Mouse (Mus musculus): ENCODE measurements around the gene Hsd17b10. TPM values are rescaled to one million over a fixed set of nuclear protein-coding genes. Genes with fewer than 3 reads are reported as not detected.

Gene Hsd17b10
- polyA plus RNA-seq, 1 experiment from 2014 or later: 168 TPM

- WGBS: 24% methylated on average over 14 of the region's 14 CpGs
- peak overlapping the region; percentile 47 for H3K4me3 ChIP-seq (ENCODE audit: low read depth, low read length)
- H3K4me1 ChIP-seq (replicated peaks; ENCODE audit: control insufficient read depth, insufficient read depth, low read length): no peaks in the 10 kb centered on the region
- no peaks in the 10 kb centered on the region for H3K9me3 ChIP-seq (ENCODE audit: control insufficient read depth, low read length)
- no peaks in the 10 kb centered on the region for H3K36me3 ChIP-seq (ENCODE audit: control insufficient read depth, insufficient read depth, low read length)
- ATAC-seq (replicated peaks; ENCODE audit: low FRiP score) (no peak), DNase-seq (ENCODE audit: low spot score) (no peak)
- H3K9ac ChIP-seq (ENCODE audit: low read length): peak overlapping the region; percentile 68
- peak overlapping the region; percentile 18; the same call in 1 of the 2 replicates for H3K27ac ChIP-seq (ENCODE audit: low read depth, low read length)
- peaks cover 10% of the 10 kb centered on the region for H3K27me3 ChIP-seq (ENCODE audit: control insufficient read depth, insufficient read depth, low read length)
- peak overlapping the region; percentile 45 for H3K4me2 ChIP-seq (ENCODE audit: low read depth, low read length, severe bottlenecking)
Observed at GRCm38 (mm10) chrX:152017186-152017585, 15.5 kb downstream of the Hsd17b10 start.

- DNase-seq (ENCODE audit: low spot score) (no peak), ATAC-seq (replicated peaks; ENCODE audit: low FRiP score) (no peak)
- H3K9me3 ChIP-seq (ENCODE audit: control insufficient read depth, low read length): no peaks in the 10 kb centered on the region
- WGBS: 83% methylated on average over 2 of the region's 2 CpGs
- H3K27ac ChIP-seq (ENCODE audit: low read depth, low read length): no peak overlapping the region
- no peaks in the 10 kb centered on the region; the same call in 1 of the 2 replicates for H3K36me3 ChIP-seq (ENCODE audit: control insufficient read depth, insufficient read depth, low read length)
- no peak overlapping the region for H3K9ac ChIP-seq (ENCODE audit: low read length)
- no peak overlapping the region for H3K4me2 ChIP-seq (ENCODE audit: low read depth, low read length, severe bottlenecking)
- H3K27me3 ChIP-seq (ENCODE audit: control insufficient read depth, insufficient read depth, low read length): peaks cover 10% of the 10 kb centered on the region
- no peak overlapping the region for H3K4me3 ChIP-seq (ENCODE audit: low read depth, low read length)
- no peaks in the 10 kb centered on the region for H3K4me1 ChIP-seq (replicated peaks; ENCODE audit: control insufficient read depth, insufficient read depth, low read length)
Observed at GRCm38 (mm10) chrX:152019294-152019693, 17.6 kb downstream of the Hsd17b10 start.

GRCm38 (mm10) chrX:152039865-152040264 lies 38.2 kb downstream of the Hsd17b10 start:
- ATAC-seq (replicated peaks; ENCODE audit: low FRiP score) (no peak), DNase-seq (ENCODE audit: low spot score) (no peak)
- H3K4me1 ChIP-seq (replicated peaks; ENCODE audit: control insufficient read depth, insufficient read depth, low read length): no peaks in the 10 kb centered on the region
- H3K27me3 ChIP-seq (ENCODE audit: control insufficient read depth, insufficient read depth, low read length): peaks cover 8% of the 10 kb centered on the region
- peaks cover 2% of the 10 kb centered on the region; the same call in 1 of the 2 replicates for H3K36me3 ChIP-seq (ENCODE audit: control insufficient read depth, insufficient read depth, low read length)
- no peak overlapping the region for H3K9ac ChIP-seq (ENCODE audit: low read length)
- H3K27ac ChIP-seq (ENCODE audit: low read depth, low read length): no peak overlapping the region
- no peak overlapping the region for H3K4me3 ChIP-seq (ENCODE audit: low read depth, low read length)
- no peak overlapping the region for H3K4me2 ChIP-seq (ENCODE audit: low read depth, low read length, severe bottlenecking)
- no peaks in the 10 kb centered on the region for H3K9me3 ChIP-seq (ENCODE audit: control insufficient read depth, low read length)

- no peak overlapping the region for H3K9ac ChIP-seq (ENCODE audit: low read length)
- no peak for ATAC-seq (replicated peaks; ENCODE audit: low FRiP score)
- no peaks in the 10 kb centered on the region for H3K9me3 ChIP-seq (ENCODE audit: control insufficient read depth, low read length)
- no peak overlapping the region for H3K27ac ChIP-seq (ENCODE audit: low read depth, low read length)
- H3K27me3 ChIP-seq (ENCODE audit: control insufficient read depth, insufficient read depth, low read length): peaks cover 17% of the 10 kb centered on the region
- no peaks in the 10 kb centered on the region for H3K4me1 ChIP-seq (replicated peaks; ENCODE audit: control insufficient read depth, insufficient read depth, low read length)
- no peak for DNase-seq (ENCODE audit: low spot score)
- H3K4me2 ChIP-seq (ENCODE audit: low read depth, low read length, severe bottlenecking): no peak overlapping the region
- H3K4me3 ChIP-seq (ENCODE audit: low read depth, low read length): no peak overlapping the region
- H3K36me3 ChIP-seq (ENCODE audit: control insufficient read depth, insufficient read depth, low read length): no peaks in the 10 kb centered on the region
Observed at GRCm38 (mm10) chrX:152047230-152047629, 45.6 kb downstream of the Hsd17b10 start.

- Histone ChIP-seq H3K4me2 (ENCODE audit: low read depth, low read length, severe bottlenecking) (no peak overlapping the region), H3K4me3 (ENCODE audit: low read depth, low read length) (no peak overlapping the region), H3K4me1 (replicated peaks; ENCODE audit: control insufficient read depth, insufficient read depth, low read length) (no peaks in the 10 kb centered on the region), H3K9me3 (ENCODE audit: control insufficient read depth, low read length) (no peaks in the 10 kb centered on the region), H3K36me3 (ENCODE audit: control insufficient read depth, insufficient read depth, low read length) (no peaks in the 10 kb centered on the region), H3K27ac (ENCODE audit: low read depth, low read length) (no peak overlapping the region), H3K27me3 (ENCODE audit: control insufficient read depth, insufficient read depth, low read length) (peaks cover 16% of the 10 kb centered on the region), H3K9ac (ENCODE audit: low read length) (no peak overlapping the region)
- DNase-seq (ENCODE audit: low spot score) (no peak), ATAC-seq (replicated peaks; ENCODE audit: low FRiP score) (no peak)
- 73% methylated on average over 3 of the region's 3 CpGs for WGBS
Observed at GRCm38 (mm10) chrX:152052546-152052945, 50.9 kb downstream of the Hsd17b10 start.

Other genes with a start within 250 kb of the Hsd17b10 start
- gene Huwe1, start 201.0 kb upstream of the Hsd17b10 start, polyA plus RNA-seq (2014; fragmentation: Nextera tagmentation; extraction: Ambion mirVana): 70.6 and 88.4 TPM in 2 replicates
- 4.4 and 4.8 TPM in 2 replicates for gene Ribc1, start 14.4 kb downstream of the Hsd17b10 start, polyA plus RNA-seq (2014; fragmentation: Nextera tagmentation; extraction: Ambion mirVana)
- gene Smc1a, start 14.6 kb downstream of the Hsd17b10 start, polyA plus RNA-seq (2014; fragmentation: Nextera tagmentation; extraction: Ambion mirVana): 142 and 144 TPM in 2 replicates
- 1.5 and 2.1 TPM in 2 replicates for gene Iqsec2, start 142.4 kb downstream of the Hsd17b10 start, polyA plus RNA-seq (2014; fragmentation: Nextera tagmentation; extraction: Ambion mirVana)
- 46.3 and 46.6 TPM in 2 replicates for gene Kdm5c, start 231.2 kb downstream of the Hsd17b10 start, polyA plus RNA-seq (2014; fragmentation: Nextera tagmentation; extraction: Ambion mirVana)

All from forebrain, embryonic 11.5 days (tissue).